Mouse (Mus musculus) stomach, postnatal 0 days (tissue): ENCODE measurements around the gene Swi5. TPM values are rescaled to one million over a fixed set of nuclear protein-coding genes. Genes with fewer than 3 reads are reported as not detected.
A peak's percentile ranks its signal among the peaks of the same experiment; 100 is the strongest.

Source experiments
- ATAC-seq: fragments of 200-750 bp; cut with Nextera tagmentation; 2 replicates; pipeline ENCODE4 v1.8.0; 2017; ENCODE audit not compliant: low FRiP score, low TSS enrichment
- DNase-seq: peaks from one replicate; pipeline ENCODE4 v3.0.0-alpha.2; 2016; ENCODE audit warnings: low spot score
- H3K27ac ChIP-seq: fragments of 300-500 bp; sonication (generic); replicated peaks from 2 replicates; pipeline ENCODE4 v1.5.1; 2014; ENCODE audit warnings: mild to moderate bottlenecking, control low read depth
- H3K27me3 ChIP-seq: fragments of 300-500 bp; sonication (generic); 2 replicates; pipeline ENCODE4 v1.6.1; 2014; ENCODE audit warnings: low read length; ENCODE audit not compliant: control insufficient read depth, insufficient read depth
- H3K36me3 ChIP-seq: fragments of 300-500 bp; sonication (generic); 2 replicates; pipeline ENCODE4 v1.6.1; 2014; ENCODE audit warnings: low read length, mixed read lengths; ENCODE audit not compliant: control insufficient read depth, insufficient read depth
- H3K4me1 ChIP-seq: fragments of 300-500 bp; sonication (generic); replicated peaks from 2 replicates; pipeline ENCODE4 v1.6.1; 2014; ENCODE audit warnings: antibody characterized with exemption; ENCODE audit not compliant: control insufficient read depth, insufficient read depth
- H3K4me2 ChIP-seq: fragments of 300-500 bp; sonication (generic); replicated peaks from 2 replicates; pipeline ENCODE4 v1.6.1; 2014; ENCODE audit warnings: low read depth, mild to moderate bottlenecking, control low read depth, moderate library complexity
- H3K4me3 ChIP-seq: fragments of 300-500 bp; sonication (generic); 2 replicates; pipeline ENCODE4 v1.5.1; 2014; ENCODE audit warnings: low read depth, low read length, control low read depth
- H3K9ac ChIP-seq: fragments of 300-500 bp; sonication (generic); 2 replicates; pipeline ENCODE4 v1.6.1; 2014; ENCODE audit warnings: mild to moderate bottlenecking, low read length, control low read depth, mixed read lengths
- H3K9me3 ChIP-seq: fragments of 300-500 bp; sonication (generic); 2 replicates; pipeline ENCODE4 v1.6.1; 2016; ENCODE audit warnings: low read length; ENCODE audit not compliant: control insufficient read depth
- CTCF ChIP-seq: IDR thresholded peaks from 2 replicates; pipeline ENCODE4 v1.5.1; 2016; ENCODE audit warnings: antibody characterized with exemption, low read depth, mild to moderate bottlenecking, moderate library complexity
- EP300 ChIP-seq: optimal IDR thresholded peaks from 2 replicates; pipeline ENCODE3; 2016; ENCODE audit warnings: antibody characterized with exemption
- WGBS: fragments of 180-500 bp; shearing (Covaris S2); extraction: QIAGEN DNeasy Blood & Tissue Kit; methylation state at CpG from one replicate; pipeline ENCODE4 v1.1.7; 2014; 5-methylcytosine and 5-hydroxymethylcytosine counted together
- polyA plus RNA-seq: library from polyadenylated mRNA; unstranded; fragments of >200 nt; fragmentation: Nextera tagmentation; extraction: Ambion mirVana; gene quantifications from 2 replicates; pipeline ENCODE4 v1.2.1, GENCODE M21; 2015

Gene Swi5
- polyA plus RNA-seq, 1 experiment from 2014 or later: 313 TPM

GRCm38 (mm10) chr2:32325342-32325741 is 37.5 kb upstream of the Swi5 start:
- Histone ChIP-seq H3K27ac (no peak overlapping the region), H3K4me3 (no peak overlapping the region), H3K9ac (no peak overlapping the region), H3K4me1 (no peaks in the 10 kb centered on the region), H3K27me3 (no peaks in the 10 kb centered on the region), H3K9me3 (no peaks in the 10 kb centered on the region), H3K4me2 (no peak overlapping the region), H3K36me3 (no peaks in the 10 kb centered on the region)
- DNase-seq (no peak), ATAC-seq (no peak)
- WGBS: 40% methylated on average over 7 of the region's 7 CpGs
- no peak for TF ChIP-seq EP300
- no peak for TF ChIP-seq CTCF

- Histone ChIP-seq H3K4me2 (no peak overlapping the region), H3K4me1 (no peaks in the 10 kb centered on the region), H3K9me3 (no peaks in the 10 kb centered on the region), H3K9ac (no peak overlapping the region), H3K27ac (no peak overlapping the region), H3K4me3 (no peak overlapping the region), H3K36me3 (no peaks in the 10 kb centered on the region), H3K27me3 (no peaks in the 10 kb centered on the region)
- DNase-seq (no peak), ATAC-seq (no peak)
- whole genome bisulfite sequencing: 60% methylated on average over 4 of the region's 4 CpGs
- TF ChIP-seq EP300 (no peak), CTCF (peak; percentile 23; the same call in 1 of the 2 replicates)
Observed at GRCm38 (mm10) chr2:32324322-32324721, 36.4 kb upstream of the Swi5 start.

- Histone ChIP-seq H3K27ac (no peak overlapping the region), H3K4me1 (no peaks in the 10 kb centered on the region), H3K36me3 (no peaks in the 10 kb centered on the region), H3K9me3 (no peaks in the 10 kb centered on the region), H3K4me3 (no peak overlapping the region), H3K9ac (no peak overlapping the region), H3K4me2 (no peak overlapping the region), H3K27me3 (no peaks in the 10 kb centered on the region)
- TF ChIP-seq CTCF (no peak), EP300 (no peak)
- 79% methylated on average over 7 of the region's 7 CpGs for WGBS
- DNase-seq (no peak), ATAC-seq (no peak)
Observed at GRCm38 (mm10) chr2:32322754-32323741, 35.2 kb upstream of the Swi5 start.

- no peak overlapping the region for H3K9ac ChIP-seq
- ATAC-seq (no peak; the same call in 1 of the 2 replicates), DNase-seq (peak; percentile 41)
- H3K27ac ChIP-seq: no peak overlapping the region
- H3K27me3 ChIP-seq: no peaks in the 10 kb centered on the region
- H3K9me3 ChIP-seq: no peaks in the 10 kb centered on the region
- H3K4me3 ChIP-seq: no peak overlapping the region
- 0 out of 2 replicates have a peak, but pooled peaks cover 3% of the 10 kb centered on the region for H3K4me1 ChIP-seq
- TF ChIP-seq EP300: no peak
- TF ChIP-seq CTCF: no peak
- no peak overlapping the region for H3K4me2 ChIP-seq
- H3K36me3 ChIP-seq: no peaks in the 10 kb centered on the region
- 63% methylated on average over 9 of the region's 9 CpGs for WGBS
Observed at GRCm38 (mm10) chr2:32321591-32322298, 33.9 kb upstream of the Swi5 start.

- Histone ChIP-seq H3K36me3 (no peaks in the 10 kb centered on the region), H3K27ac (peak overlapping the region; percentile 93; the same call in 1 of the 2 replicates), H3K4me3 (no peak overlapping the region), H3K4me2 (no peak overlapping the region), H3K9ac (no peak overlapping the region), H3K9me3 (no peaks in the 10 kb centered on the region), H3K4me1 (0 out of 2 replicates have a peak, but pooled peaks cover 3% of the 10 kb centered on the region), H3K27me3 (no peaks in the 10 kb centered on the region)
- DNase-seq (no peak), ATAC-seq (no peak)
- no peak for TF ChIP-seq CTCF
- no peak for TF ChIP-seq EP300
- WGBS: 63% methylated on average over 11 of the region's 11 CpGs
Observed at GRCm38 (mm10) chr2:32320721-32321120, 32.8 kb upstream of the Swi5 start.
